Mouse (Mus musculus) heart, postnatal 0 days (tissue): ENCODE measurements around the gene Apmap. TPM values are rescaled to one million over a fixed set of nuclear protein-coding genes. Genes with fewer than 3 reads are reported as not detected.

Experiments used
- ATAC-seq: fragments of 200-750 bp; cut with Nextera tagmentation; 2 replicates; pipeline ENCODE4 v1.8.0; 2017; ENCODE audit warnings: low read depth, moderate number of reproducible peaks, moderate library complexity; ENCODE audit not compliant: insufficient read depth
- DNase-seq: peaks from one replicate; pipeline ENCODE4 v3.0.0-alpha.2; 2016; ENCODE audit warnings: low spot score
- H3K27ac ChIP-seq: fragments of 300-500 bp; sonication (generic); 2 replicates; pipeline ENCODE4 v1.5.1; 2014; ENCODE audit warnings: low read depth, mild to moderate bottlenecking
- H3K27me3 ChIP-seq: fragments of 300-500 bp; sonication (generic); 2 replicates; pipeline ENCODE4 v1.6.1; 2014; ENCODE audit warnings: low read length, mixed read lengths; ENCODE audit not compliant: control insufficient read depth, insufficient read depth
- H3K36me3 ChIP-seq: fragments of 300-500 bp; sonication (generic); replicated peaks from 2 replicates; pipeline ENCODE4 v1.6.1; 2014; ENCODE audit warnings: low read length, mixed read lengths; ENCODE audit not compliant: control insufficient read depth, insufficient read depth
- H3K4me1 ChIP-seq: fragments of 300-500 bp; sonication (generic); 2 replicates; pipeline ENCODE4 v1.6.1; 2014; ENCODE audit warnings: antibody characterized with exemption; ENCODE audit not compliant: control insufficient read depth, insufficient read depth
- H3K4me2 ChIP-seq: fragments of 300-500 bp; sonication (generic); 2 replicates; pipeline ENCODE4 v1.6.1; 2014; ENCODE audit warnings: low read depth, mild to moderate bottlenecking, low read length, moderate library complexity
- H3K4me3 ChIP-seq: fragments of 300-500 bp; sonication (generic); 2 replicates; pipeline ENCODE4 v1.5.1; 2014; ENCODE audit warnings: low read depth, low read length
- H3K9ac ChIP-seq: fragments of 300-500 bp; sonication (generic); replicated peaks from 2 replicates; pipeline ENCODE4 v1.6.1; 2014; ENCODE audit warnings: low read depth, low read length, mixed read lengths
- H3K9me3 ChIP-seq: fragments of 300-500 bp; sonication (generic); replicated peaks from 2 replicates; pipeline ENCODE4 v1.6.1; 2016; ENCODE audit warnings: low read length; ENCODE audit not compliant: control insufficient read depth
- CTCF ChIP-seq: IDR thresholded peaks from 2 replicates; pipeline ENCODE4 v1.5.1; 2016; ENCODE audit warnings: antibody characterized with exemption, control low read depth, low read depth
- EP300 ChIP-seq: IDR thresholded peaks from 2 replicates; pipeline ENCODE4 v1.6.1; 2016; ENCODE audit warnings: antibody characterized with exemption, low read depth
- WGBS: fragments of 180-500 bp; shearing (Covaris S2); extraction: QIAGEN DNeasy Blood & Tissue Kit; methylation state at CpG from one replicate; pipeline ENCODE4 v1.1.7; 2014; 5-methylcytosine and 5-hydroxymethylcytosine counted together
- polyA plus RNA-seq: library from polyadenylated mRNA; unstranded; fragments of >200 nt; fragmentation: Nextera tagmentation; extraction: Ambion mirVana; gene quantifications from 2 replicates; pipeline ENCODE4 v1.2.1, GENCODE M21; 2015
- total RNA-seq: library from RNA; depleted of rRNA; stranded (reverse); fragments of >200 nt; gene quantifications from 2 replicates; pipeline ENCODE4 v1.2.3, GENCODE M21; 2014; ENCODE audit warnings: low replicate concordance

Gene Apmap
- total and polyA plus RNA-seq, 2 experiments from 2014 or later, result 8.5 to 19.8 TPM

GRCm38 (mm10) chr2:150610097-150610496, 1.7 kb upstream of the Apmap start:
- Histone ChIP-seq H3K4me3 (no peak overlapping the region), H3K9ac (no peak overlapping the region), H3K36me3 (no peaks in the 10 kb centered on the region), H3K4me1 (no peaks in the 10 kb centered on the region), H3K27me3 (no peaks in the 10 kb centered on the region), H3K4me2 (no peak overlapping the region), H3K9me3 (no peaks in the 10 kb centered on the region), H3K27ac (no peak overlapping the region)
- no peak for TF ChIP-seq CTCF
- TF ChIP-seq EP300, result no peak
- ATAC-seq (no peak), DNase-seq (no peak)
- 61% methylated on average over 3 of the region's 3 CpGs for WGBS

GRCm38 (mm10) chr2:150608872-150609560, 649 bp upstream of the Apmap start:
- H3K36me3 ChIP-seq, result no peaks in the 10 kb centered on the region
- WGBS, result under 1% methylated on average over 10 of the region's 10 CpGs
- H3K27me3 ChIP-seq, result no peaks in the 10 kb centered on the region
- peak; percentile 82 for DNase-seq
- ATAC-seq, result peak; percentile 50; the same call in 1 of the 2 replicates
- H3K9ac ChIP-seq, result peak overlapping the region; percentile 83
- H3K9me3 ChIP-seq, result no peaks in the 10 kb centered on the region
- H3K4me3 ChIP-seq, result peak overlapping the region; percentile 87
- H3K27ac ChIP-seq, result peak overlapping the region; percentile 62
- peak overlapping the region; percentile 98 for H3K4me2 ChIP-seq
- TF ChIP-seq CTCF (peak; percentile 94), EP300 (no peak)
- no peaks in the 10 kb centered on the region for H3K4me1 ChIP-seq

- Histone ChIP-seq H3K36me3 (no peaks in the 10 kb centered on the region), H3K9me3 (no peaks in the 10 kb centered on the region), H3K9ac (no peak overlapping the region; the same call in 1 of the 2 replicates), H3K27ac (no peak overlapping the region), H3K4me3 (no peak overlapping the region; the same call in 1 of the 2 replicates), H3K27me3 (no peaks in the 10 kb centered on the region), H3K4me1 (0 out of 2 replicates have a peak, but pooled peaks cover 4% of the 10 kb centered on the region), H3K4me2 (peak overlapping the region; percentile 98)
- DNase-seq, result no peak
- no peak for ATAC-seq
- TF ChIP-seq EP300 (no peak), CTCF (no peak)
- WGBS, result 42% methylated on average over 1 of the region's 1 CpGs
Measured at GRCm38 (mm10) chr2:150607086-150607485, 1.3 kb downstream of the Apmap start.

GRCm38 (mm10) chr2:150604802-150605201, 3.6 kb downstream of the Apmap start:
- Histone ChIP-seq H3K4me2 (no peak overlapping the region), H3K4me3 (no peak overlapping the region), H3K36me3 (no peaks in the 10 kb centered on the region), H3K9me3 (no peaks in the 10 kb centered on the region), H3K9ac (no peak overlapping the region), H3K4me1 (0 out of 2 replicates have a peak, but pooled peaks cover 8% of the 10 kb centered on the region), H3K27ac (no peak overlapping the region), H3K27me3 (no peaks in the 10 kb centered on the region)
- DNase-seq, result no peak
- ATAC-seq, result no peak
- no peak for TF ChIP-seq EP300
- TF ChIP-seq CTCF, result no peak
- WGBS, result 78% methylated on average over 2 of the region's 2 CpGs

GRCm38 (mm10) chr2:150602166-150602565, 6.2 kb downstream of the Apmap start:
- Histone ChIP-seq H3K4me1 (0 out of 2 replicates have a peak, but pooled peaks cover 8% of the 10 kb centered on the region), H3K27ac (0 out of 2 replicates have a peak overlapping the region, but pooled peaks have one; percentile 38), H3K4me3 (no peak overlapping the region), H3K4me2 (no peak overlapping the region), H3K27me3 (no peaks in the 10 kb centered on the region), H3K36me3 (no peaks in the 10 kb centered on the region), H3K9ac (no peak overlapping the region), H3K9me3 (no peaks in the 10 kb centered on the region)
- TF ChIP-seq CTCF (no peak), EP300 (no peak)
- ATAC-seq (no peak), DNase-seq (peak; percentile 23)
- WGBS, result 64% methylated on average over 2 of the region's 2 CpGs

DNA sequence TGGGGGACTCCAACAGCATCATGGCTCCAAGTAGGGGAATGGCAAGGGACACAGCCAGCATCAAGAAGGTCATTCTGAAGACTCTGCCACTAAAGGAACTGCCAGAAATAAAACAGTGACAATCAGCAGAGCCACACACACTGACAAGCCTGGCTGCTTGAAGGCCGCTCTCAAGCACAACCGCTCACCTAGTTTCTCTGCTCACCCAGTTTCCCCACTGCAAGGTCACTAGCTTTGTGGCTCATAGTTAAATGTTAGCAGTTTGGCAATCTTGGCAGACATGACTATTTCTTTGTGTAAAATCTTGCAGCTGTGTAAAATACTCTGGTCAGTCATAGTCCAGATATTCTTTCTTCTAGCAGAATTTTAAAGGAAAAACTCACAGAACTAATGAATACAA, 8.1 kb downstream of the Apmap start:
- no peaks in the 10 kb centered on the region for H3K9me3 ChIP-seq
- no peaks in the 10 kb centered on the region for H3K27me3 ChIP-seq
- DNase-seq (no peak), ATAC-seq (no peak)
- TF ChIP-seq CTCF (no peak), EP300 (no peak)
- H3K9ac ChIP-seq, result no peak overlapping the region
- WGBS, result 57% methylated on average over 2 of the region's 2 CpGs
- 0 out of 2 replicates have a peak, but pooled peaks cover 8% of the 10 kb centered on the region for H3K4me1 ChIP-seq
- H3K4me2 ChIP-seq, result no peak overlapping the region
- 0 out of 2 replicates have a peak, but pooled peaks cover 4% of the 10 kb centered on the region for H3K36me3 ChIP-seq
- H3K27ac ChIP-seq, result 0 out of 2 replicates have a peak overlapping the region, but pooled peaks have one; percentile 15
- no peak overlapping the region for H3K4me3 ChIP-seq
